Mouse (Mus musculus): Measurements from ENCODE around the gene Psmd9. TPM values are rescaled to one million over a fixed set of nuclear protein-coding genes. Genes with fewer than 3 reads are reported as not detected.
A peak's percentile ranks its signal among the peaks of the same experiment; 100 is the strongest.
"Not testable (repeated sequence)": the region's sequence is repeated elsewhere in the genome, so short reads cannot be mapped to it uniquely, and the experiment has no call there.

Gene Psmd9
- polyA plus RNA-seq, 1 experiment, result 19.5 TPM

GRCm38 (mm10) chr5:123223861-123224260 lies 54.6 kb downstream of the Psmd9 start:
- H3K27ac ChIP-seq (replicated peaks; ENCODE audit: low read depth, low read length), result not testable (repeated sequence)

DNA sequence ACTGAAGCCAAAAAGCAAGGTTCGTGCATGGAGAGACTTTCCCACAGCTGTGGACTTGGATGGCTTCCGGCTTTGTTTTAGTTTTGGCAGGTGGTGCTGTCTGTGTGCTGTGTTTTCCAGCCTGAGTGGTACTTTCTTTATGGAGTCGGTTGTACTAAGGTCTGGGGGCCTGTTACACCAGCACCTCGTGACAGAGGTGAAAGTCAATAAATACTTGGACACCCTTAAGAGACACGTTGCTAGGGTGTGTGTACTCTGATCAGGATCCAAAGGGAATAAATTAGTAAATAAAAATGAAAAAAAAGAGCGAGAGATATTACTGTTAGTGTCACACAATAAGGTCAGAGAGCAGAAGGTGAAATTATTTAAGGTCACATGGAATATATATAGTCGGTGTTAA lies 57.6 kb downstream of the Psmd9 start:
- H3K4me1 ChIP-seq (ENCODE audit: control insufficient read depth, insufficient read depth, insufficient read length, low read length), result peaks cover 7% of the 10 kb centered on the region
- H3K27ac ChIP-seq (replicated peaks; ENCODE audit: low read depth, low read length), result no peak overlapping the region
- H3K4me3 ChIP-seq (ENCODE audit: insufficient read depth, low read depth, low read length), result no peak overlapping the region

More at GRCm38 (mm10) chr5:123223861-123224260, 54.6 kb downstream of the Psmd9 start:
- H3K4me3 ChIP-seq (ENCODE audit: insufficient read depth, low read depth, low read length); H3K4me1 ChIP-seq (ENCODE audit: control insufficient read depth, insufficient read depth, insufficient read length, low read length): not testable (repeated sequence)

GRCm38 (mm10) chr5:123227762-123228523 lies 58.7 kb downstream of the Psmd9 start:
- Histone ChIP-seq H3K27ac (replicated peaks; ENCODE audit: low read depth, low read length) (no peak overlapping the region), H3K4me3 (ENCODE audit: insufficient read depth, low read depth, low read length) (peak overlapping the region; percentile 98)

GRCm38 (mm10) chr5:123228524-123228922 lies 59.3 kb downstream of the Psmd9 start:
- Histone ChIP-seq H3K27ac (replicated peaks; ENCODE audit: low read depth, low read length) (no peak overlapping the region), H3K4me3 (ENCODE audit: insufficient read depth, low read depth, low read length) (peak overlapping the region; percentile 98), H3K4me1 (ENCODE audit: control insufficient read depth, insufficient read depth, insufficient read length, low read length) (peaks cover 7% of the 10 kb centered on the region)

More at GRCm38 (mm10) chr5:123227762-123228523, 58.7 kb downstream of the Psmd9 start:
- H3K4me1 ChIP-seq (ENCODE audit: control insufficient read depth, insufficient read depth, insufficient read length, low read length), result peaks cover 7% of the 10 kb centered on the region

GRCm38 (mm10) chr5:123229296-123229695 lies 60.1 kb downstream of the Psmd9 start:
- peak overlapping the region; percentile 28; the same call in 1 of the 2 replicates for H3K4me3 ChIP-seq (ENCODE audit: insufficient read depth, low read depth, low read length)
- peaks cover 7% of the 10 kb centered on the region for H3K4me1 ChIP-seq (ENCODE audit: control insufficient read depth, insufficient read depth, insufficient read length, low read length)

DNA sequence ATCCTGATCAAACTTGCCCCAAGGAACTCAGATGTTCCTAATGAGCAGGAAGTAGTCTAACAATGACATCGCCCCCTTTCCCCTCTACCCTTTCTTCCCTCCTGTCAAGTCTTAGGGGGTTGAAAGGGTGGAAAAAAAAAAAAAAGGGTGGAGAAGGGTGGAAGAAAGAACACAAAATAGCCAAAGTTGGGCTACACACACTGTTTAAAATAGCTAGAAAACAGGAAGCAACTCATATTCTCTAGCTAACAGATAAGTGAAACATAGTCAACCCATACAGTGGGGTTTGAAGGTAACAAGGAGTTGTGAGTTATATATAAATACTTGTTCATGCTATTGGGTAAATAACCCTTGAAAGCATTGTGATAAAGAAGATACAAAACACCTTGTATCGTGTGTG lies 63.0 kb downstream of the Psmd9 start:
- Histone ChIP-seq H3K4me1 (ENCODE audit: control insufficient read depth, insufficient read depth, insufficient read length, low read length) (peaks cover 7% of the 10 kb centered on the region), H3K27ac (replicated peaks; ENCODE audit: low read depth, low read length) (no peak overlapping the region), H3K4me3 (ENCODE audit: insufficient read depth, low read depth, low read length) (no peak overlapping the region)

More at GRCm38 (mm10) chr5:123229296-123229695, 60.1 kb downstream of the Psmd9 start:
- H3K27ac ChIP-seq (replicated peaks; ENCODE audit: low read depth, low read length), result no peak overlapping the region

- Histone ChIP-seq H3K27ac (replicated peaks; ENCODE audit: low read depth, low read length) (no peak overlapping the region), H3K4me3 (ENCODE audit: insufficient read depth, low read depth, low read length) (no peak overlapping the region), H3K4me1 (ENCODE audit: control insufficient read depth, insufficient read depth, insufficient read length, low read length) (no peaks in the 10 kb centered on the region)
Observed at GRCm38 (mm10) chr5:123235731-123236130, 66.5 kb downstream of the Psmd9 start.

DNA sequence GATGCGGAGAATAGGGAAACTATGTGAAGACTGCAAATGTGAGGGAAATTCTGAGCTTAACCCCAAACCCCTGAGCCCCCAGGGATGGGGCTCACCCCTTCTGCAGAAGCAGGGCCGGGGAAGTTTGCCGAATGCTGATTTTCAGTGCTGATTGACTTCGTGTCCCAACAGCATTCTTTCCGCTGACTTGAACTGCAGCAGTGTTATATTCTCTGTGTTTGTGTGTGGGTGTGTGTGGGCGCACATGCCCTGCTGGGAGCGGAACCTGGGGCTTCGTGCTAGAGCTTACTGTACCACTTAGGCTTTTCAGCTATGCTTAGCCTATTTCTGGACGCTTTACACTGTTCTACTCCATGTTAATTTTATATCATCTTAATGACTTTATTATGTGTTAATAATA lies 67.2 kb downstream of the Psmd9 start:
- Histone ChIP-seq H3K27ac (replicated peaks; ENCODE audit: low read depth, low read length) (no peak overlapping the region), H3K4me1 (ENCODE audit: control insufficient read depth, insufficient read depth, insufficient read length, low read length) (no peaks in the 10 kb centered on the region), H3K4me3 (ENCODE audit: insufficient read depth, low read depth, low read length) (no peak overlapping the region)

DNA sequence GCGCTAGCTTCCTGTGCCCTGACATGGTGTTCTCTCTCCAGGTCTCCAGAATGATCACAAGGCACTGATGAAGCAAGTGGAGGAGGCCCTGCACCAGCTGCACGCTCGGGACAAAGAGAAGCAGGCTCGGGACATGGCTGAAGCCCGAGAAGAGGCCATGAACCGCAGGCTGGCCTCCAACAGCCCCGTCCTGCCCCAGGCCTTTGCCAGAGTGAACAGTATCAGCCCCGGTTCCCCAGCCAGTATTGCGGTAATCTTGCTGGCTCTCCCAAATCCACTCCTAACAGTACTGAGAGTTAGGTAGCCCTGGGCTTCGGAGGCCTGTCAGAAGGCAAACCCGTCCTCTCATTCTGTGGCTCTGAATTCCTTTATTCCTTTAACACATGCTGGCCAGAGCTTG lies 70.3 kb downstream of the Psmd9 start:
- Histone ChIP-seq H3K27ac (replicated peaks; ENCODE audit: low read depth, low read length) (no peak overlapping the region), H3K4me3 (ENCODE audit: insufficient read depth, low read depth, low read length) (no peak overlapping the region), H3K4me1 (ENCODE audit: control insufficient read depth, insufficient read depth, insufficient read length, low read length) (no peaks in the 10 kb centered on the region)

DNA sequence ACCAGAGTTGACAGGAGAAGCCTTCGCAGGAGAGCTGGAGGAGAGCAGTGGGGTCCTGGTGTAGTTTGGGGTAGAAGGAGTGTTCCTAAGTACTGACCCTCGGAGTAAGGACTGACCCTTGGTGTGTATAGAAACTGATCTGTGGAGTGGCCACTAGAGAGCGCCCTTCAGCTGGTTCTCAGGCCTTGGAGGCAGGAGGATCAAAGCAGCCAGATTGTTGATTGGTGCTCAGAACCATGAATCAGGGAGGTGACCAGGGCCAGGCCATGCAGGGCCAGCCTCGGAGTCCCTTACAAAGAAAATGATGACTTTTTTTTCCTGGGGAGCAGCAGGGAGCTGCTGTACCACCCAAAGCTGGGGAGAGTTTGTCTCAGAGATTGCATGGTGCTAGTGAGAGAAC lies 76.3 kb downstream of the Psmd9 start:
- no peak overlapping the region for H3K27ac ChIP-seq (replicated peaks; ENCODE audit: low read depth, low read length)
- no peaks in the 10 kb centered on the region for H3K4me1 ChIP-seq (ENCODE audit: control insufficient read depth, insufficient read depth, insufficient read length, low read length)
- H3K4me3 ChIP-seq (ENCODE audit: insufficient read depth, low read depth, low read length), result no peak overlapping the region

DNA sequence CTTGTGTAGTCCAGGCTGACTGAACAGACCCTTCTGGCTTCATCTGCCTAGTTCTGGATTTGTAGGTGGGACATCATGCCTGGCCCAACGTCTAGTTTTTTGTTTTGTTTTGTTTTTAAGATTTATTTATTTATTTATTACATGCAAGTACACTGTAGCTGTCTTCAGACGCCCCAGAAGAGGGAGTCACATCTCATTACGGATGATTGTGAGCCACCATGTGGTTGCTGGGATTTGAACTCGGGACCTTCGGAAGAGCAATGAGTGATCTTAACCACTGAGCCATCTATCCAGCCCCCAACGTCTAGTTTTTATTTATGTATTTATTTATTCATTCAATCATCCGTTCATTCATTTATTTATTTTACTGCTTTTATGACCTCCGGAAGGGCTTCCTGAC lies 82.2 kb downstream of the Psmd9 start:
- H3K4me3 ChIP-seq (ENCODE audit: insufficient read depth, low read depth, low read length), result no peak overlapping the region
- no peaks in the 10 kb centered on the region for H3K4me1 ChIP-seq (ENCODE audit: control insufficient read depth, insufficient read depth, insufficient read length, low read length)
- no peak overlapping the region for H3K27ac ChIP-seq (replicated peaks; ENCODE audit: low read depth, low read length)

DNA sequence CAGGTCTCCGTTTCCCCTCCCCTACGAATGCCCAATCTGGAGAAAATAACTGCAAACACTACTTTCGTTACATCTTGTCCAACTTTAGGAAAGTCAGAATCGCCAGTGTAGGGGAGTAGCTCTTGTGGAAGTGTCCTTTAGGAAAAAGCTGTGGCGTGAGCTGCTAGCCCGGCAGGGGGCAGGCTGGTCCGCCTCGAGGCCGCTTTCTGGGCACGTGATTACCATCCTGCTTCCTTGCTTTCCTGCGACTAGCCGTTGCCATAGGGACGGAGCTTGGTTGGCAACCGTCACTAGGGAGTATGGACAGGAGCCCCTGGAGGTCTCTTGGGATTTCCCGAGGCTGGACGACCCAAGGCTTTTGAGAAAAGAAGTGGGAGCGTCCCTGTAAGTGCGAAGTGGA lies 82.6 kb downstream of the Psmd9 start, which contains the start of gene Wdr66:
Gene Wdr66, plus strand, starts transcription at position 269 of the 400 bp plus-strand sequence.
- no peaks in the 10 kb centered on the region for H3K4me1 ChIP-seq (ENCODE audit: control insufficient read depth, insufficient read depth, insufficient read length, low read length)
- H3K4me3 ChIP-seq (ENCODE audit: insufficient read depth, low read depth, low read length), result no peak within 1 kb of the TSS
- no peak within 1 kb of the TSS for H3K27ac ChIP-seq (replicated peaks; ENCODE audit: low read depth, low read length)

GRCm38 (mm10) chr5:123256841-123257755 lies 87.9 kb downstream of the Psmd9 start:
- Histone ChIP-seq H3K27ac (replicated peaks; ENCODE audit: low read depth, low read length) (peak overlapping the region; percentile 55), H3K4me1 (ENCODE audit: control insufficient read depth, insufficient read depth, insufficient read length, low read length) (peaks cover 2% of the 10 kb centered on the region; the same call in 1 of the 2 replicates), H3K4me3 (ENCODE audit: insufficient read depth, low read depth, low read length) (peak overlapping the region; percentile 48)

GRCm38 (mm10) chr5:123258990-123259389 lies 89.8 kb downstream of the Psmd9 start:
- no peak overlapping the region for H3K4me3 ChIP-seq (ENCODE audit: insufficient read depth, low read depth, low read length)
- H3K27ac ChIP-seq (replicated peaks; ENCODE audit: low read depth, low read length), result no peak overlapping the region
- peaks cover 2% of the 10 kb centered on the region; the same call in 1 of the 2 replicates for H3K4me1 ChIP-seq (ENCODE audit: control insufficient read depth, insufficient read depth, insufficient read length, low read length)

DNA sequence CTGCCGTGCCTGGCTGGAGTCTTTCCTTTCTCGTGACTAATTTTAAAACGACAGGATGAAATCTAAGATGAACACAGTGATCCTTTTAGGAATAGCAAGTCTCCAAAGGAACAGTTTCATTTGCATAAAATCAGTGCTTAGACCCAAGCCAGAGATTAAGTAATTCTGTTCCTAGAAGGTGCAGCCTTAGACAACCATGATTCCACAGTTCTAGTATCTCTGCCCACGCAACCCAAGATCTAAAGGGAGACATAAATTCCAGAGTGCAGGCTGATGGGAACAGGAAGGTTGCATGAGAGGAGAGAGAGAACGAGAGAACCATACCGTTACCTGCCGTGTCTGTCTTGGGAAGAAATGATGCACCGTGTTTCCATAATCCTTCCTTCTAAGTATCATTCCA lies 91.5 kb downstream of the Psmd9 start:
- Histone ChIP-seq H3K27ac (replicated peaks; ENCODE audit: low read depth, low read length) (no peak overlapping the region), H3K4me1 (ENCODE audit: control insufficient read depth, insufficient read depth, insufficient read length, low read length) (peaks cover 2% of the 10 kb centered on the region; the same call in 1 of the 2 replicates), H3K4me3 (ENCODE audit: insufficient read depth, low read depth, low read length) (no peak overlapping the region)
